Mouse (Mus musculus) brain, embryonic 14.5 days (tissue): ENCODE measurements at regions not wholly inside any gene's neighbourhood (a gene's known extent, or its start where the extent isn't known, plus 50 kb on each side); places are given as distances from the start of the nearest gene placed in this dataset.

Experiments used
- CTCF ChIP-seq: fragments of 200-500 bp; IDR thresholded peaks from 2 replicates; pipeline ENCODE4 v1.5.1; 2012; ENCODE audit warnings: inconsistent platforms, mild to moderate bottlenecking, moderate library complexity, borderline replicate concordance; ENCODE audit not compliant: insufficient read depth, insufficient read length; ENCODE audit errors: extremely low read depth
- POLR2A ChIP-seq: fragments of 200-500 bp; IDR thresholded peaks from 2 replicates; pipeline ENCODE4 v1.6.1; 2012; ENCODE audit warnings: mild to moderate bottlenecking, inconsistent platforms, borderline replicate concordance; ENCODE audit not compliant: poor library complexity, insufficient read depth, insufficient read length, severe bottlenecking; ENCODE audit errors: extremely low read depth

- no peak for TF ChIP-seq CTCF
- TF ChIP-seq POLR2A = no peak
Measured at GRCm38 (mm10) chr10:119123517-119123916, 116.3 kb downstream of the Cand1 start.
